Mouse (Mus musculus) yolk sac, embryonic 10.5 days (tissue): ENCODE results near the gene Gm266.

Source experiments
- DNase-seq: peaks from one replicate; pipeline ENCODE4 v3.0.0-alpha.2; 2017; ENCODE audit warnings: low spot score

Gene Gm266

DNA sequence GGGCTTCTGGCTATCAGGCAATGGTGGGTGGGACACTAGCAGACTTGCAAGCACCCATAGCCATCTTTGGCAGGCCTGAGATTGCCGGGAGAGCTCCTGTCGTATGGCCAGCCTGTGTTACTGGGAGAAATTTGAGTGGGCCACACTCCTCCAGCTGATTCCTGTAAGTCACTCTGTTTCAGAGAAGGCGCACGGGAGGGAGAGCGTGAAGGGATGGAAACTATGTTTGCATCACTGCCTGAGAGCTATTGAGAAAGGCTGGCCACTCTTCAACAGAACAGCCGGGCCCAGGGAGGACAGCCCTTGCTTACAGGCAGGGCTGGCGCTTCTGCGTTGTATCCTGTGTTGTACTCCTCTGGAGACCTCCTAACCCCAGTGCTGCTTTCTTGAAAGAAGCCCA, 49.0 kb downstream of the Gm266 start:
- no peak for DNase-seq

DNA sequence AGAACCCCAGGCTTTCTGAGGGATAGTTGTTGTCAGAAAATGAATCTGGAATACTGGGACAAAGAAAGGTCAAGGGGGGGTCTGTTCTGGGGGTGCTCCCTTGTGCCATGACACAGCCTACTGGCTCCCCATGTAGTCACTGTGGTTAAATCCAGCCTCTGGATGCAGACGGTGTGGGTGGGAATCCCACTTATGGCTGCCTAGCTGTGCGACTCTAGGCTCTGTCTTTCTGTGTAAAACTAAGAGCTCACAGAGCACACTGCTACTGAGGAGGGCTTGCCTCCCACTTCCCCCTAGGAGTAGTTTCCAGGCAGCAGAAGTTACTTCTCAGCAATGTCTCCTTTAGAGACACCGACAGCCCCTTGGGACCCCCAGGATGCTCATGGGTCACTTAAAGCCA, 49.5 kb downstream of the Gm266 start:
- no peak for DNase-seq

DNA sequence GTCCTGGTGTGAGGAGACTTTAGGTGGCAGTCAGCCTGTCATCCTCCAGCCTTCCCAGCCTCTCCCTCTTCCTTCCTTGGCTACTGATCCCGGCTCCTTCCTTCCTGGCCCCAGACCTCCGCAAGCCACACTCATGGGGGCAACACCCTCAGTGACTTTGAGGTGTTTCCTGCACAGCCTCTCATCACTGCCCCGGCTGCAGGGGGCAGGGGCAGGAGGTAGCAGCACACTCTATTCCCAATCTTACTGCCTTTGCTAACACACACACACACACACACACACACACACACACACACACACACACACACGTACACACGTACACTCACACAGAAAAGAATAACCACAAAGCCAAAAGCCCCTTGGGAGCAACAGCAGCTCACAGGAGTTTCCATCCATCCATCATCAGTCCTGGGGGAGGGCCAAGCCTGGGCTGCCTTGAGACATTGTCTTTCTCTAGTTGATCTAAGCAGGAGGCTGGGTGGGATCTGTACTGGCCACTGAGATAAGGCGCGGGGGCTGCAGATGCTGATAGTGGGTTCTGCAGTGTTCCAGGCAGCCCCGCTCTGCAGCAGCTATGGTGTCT, 50.8 kb downstream of the Gm266 start:
- DNase-seq, result no peak
